Mouse (Mus musculus): Measurements from ENCODE around the gene Rxfp1.
A peak's percentile ranks its signal among the peaks of the same experiment; 100 is the strongest.
"Not testable (repeated sequence)": the region's sequence is repeated elsewhere in the genome, so short reads cannot be mapped to it uniquely, and the experiment has no call there.

Gene Rxfp1

DNA sequence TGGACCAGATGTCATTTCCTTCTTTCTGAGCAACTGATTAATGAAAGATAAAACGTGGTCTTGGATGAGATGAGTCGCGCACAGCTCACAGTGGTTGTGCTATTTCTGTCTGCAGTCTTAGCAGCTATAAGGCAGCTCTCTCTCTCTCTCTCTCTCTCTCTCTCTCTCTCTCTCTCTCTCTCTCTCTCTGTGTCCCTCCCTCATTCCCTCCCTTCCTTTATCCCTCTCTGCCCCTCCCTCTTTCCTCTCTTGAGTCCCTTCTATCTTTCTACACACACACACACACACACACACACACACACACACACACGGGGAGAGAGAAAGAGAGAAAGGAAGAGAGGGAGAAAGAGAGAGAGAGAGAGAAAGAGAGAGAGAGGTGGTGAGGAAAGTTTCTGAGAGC lies at the start of gene Rxfp1:
Gene Rxfp1, minus strand, starts transcription at position 101 of the 400 bp plus-strand sequence.
- no peak for DNase-seq

DNA sequence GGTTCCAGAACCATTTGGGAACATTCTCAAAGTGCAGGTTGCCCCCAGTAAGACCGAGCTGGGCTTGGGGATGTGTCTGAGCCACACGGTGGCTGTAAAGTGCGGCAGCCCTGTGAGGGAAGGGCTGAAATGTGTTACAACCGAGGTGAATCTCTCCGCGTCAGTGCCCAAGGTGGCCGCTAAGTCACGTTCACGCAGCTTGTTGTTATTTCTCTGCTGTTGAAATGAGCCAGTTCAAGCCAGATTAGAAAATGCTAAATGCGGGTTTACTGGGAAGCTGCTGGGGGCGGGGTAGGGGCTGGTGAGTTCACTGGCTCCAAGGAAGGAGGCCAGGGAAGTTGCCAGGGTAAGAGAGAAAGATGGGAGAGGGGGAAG lies 46.7 kb upstream of the Rxfp1 start:
- no peak for DNase-seq

DNA sequence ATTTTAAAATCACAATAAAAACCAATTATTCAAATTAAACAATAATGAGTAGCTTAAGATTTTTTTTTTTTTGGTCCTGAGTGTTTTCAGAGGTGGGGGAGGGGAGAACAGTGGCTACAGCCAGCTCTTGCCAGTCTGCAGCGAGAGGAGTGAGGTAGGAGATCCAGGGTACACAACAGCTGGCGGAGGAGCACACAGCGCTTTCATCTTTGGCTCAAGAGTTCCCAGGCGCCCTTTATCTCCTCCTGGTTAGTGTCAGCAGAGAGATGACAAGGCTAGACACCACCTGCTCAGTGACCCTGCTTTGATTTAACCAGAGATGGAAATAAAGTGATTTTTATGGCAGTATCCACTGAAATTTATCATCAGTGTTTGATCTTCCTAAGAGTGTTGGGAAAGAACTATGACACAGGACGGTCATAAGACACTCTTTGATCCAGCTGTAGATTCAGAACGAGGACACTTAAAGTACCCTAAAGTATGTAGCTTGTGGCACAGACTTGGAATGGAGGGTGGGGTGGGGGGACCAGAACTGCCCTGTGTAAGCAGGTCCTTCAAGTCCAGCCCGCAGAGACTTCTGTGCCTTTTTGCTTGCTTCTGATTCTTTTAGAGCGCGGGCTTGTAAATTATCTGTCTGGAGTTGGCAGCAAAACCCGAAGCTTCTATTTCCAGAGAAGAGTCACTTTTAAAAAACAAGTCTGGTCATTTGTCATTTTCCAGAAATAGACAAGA lies 46.1 kb upstream of the Rxfp1 start:
- no peak for DNase-seq

DNA sequence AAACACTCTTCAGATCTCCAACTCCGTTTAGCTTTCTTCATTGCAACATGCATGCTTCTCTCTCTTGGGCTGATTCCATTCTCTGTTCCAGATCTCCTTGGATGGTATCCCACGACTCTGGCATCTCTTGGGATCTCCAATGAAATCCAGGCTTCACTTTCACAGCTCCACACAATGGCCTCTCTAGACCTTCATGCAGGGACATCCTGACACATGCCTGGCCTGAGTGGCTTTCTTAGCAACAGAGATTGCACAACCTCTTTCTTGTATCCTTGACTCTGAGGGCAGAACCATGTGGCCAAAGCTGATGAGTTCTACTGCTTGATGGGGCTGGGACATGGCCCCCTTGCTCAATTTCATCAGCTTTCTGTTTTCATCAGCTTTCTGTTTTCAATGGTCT lies 35.0 kb upstream of the Rxfp1 start:
- no peak for DNase-seq

DNA sequence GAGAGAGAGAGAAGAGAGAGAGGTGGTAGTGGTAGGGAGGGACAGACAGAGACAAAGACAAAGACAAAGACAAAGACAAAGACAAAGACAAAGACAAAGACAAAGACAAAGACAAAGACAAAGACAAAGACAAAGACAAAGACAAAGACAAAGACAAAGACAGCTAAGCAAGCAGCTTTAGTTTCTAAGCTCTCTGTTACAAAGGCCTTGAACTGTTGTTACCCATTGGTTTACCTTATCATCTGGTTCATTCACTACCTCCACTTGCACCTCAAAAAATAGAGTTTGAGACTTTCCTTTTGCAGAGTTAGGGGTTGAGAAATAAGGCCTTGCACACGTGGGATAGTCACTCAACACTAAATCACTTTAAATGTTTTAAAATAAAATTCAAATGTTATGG lies 16.1 kb upstream of the Rxfp1 start:
- no peak for DNase-seq

DNA sequence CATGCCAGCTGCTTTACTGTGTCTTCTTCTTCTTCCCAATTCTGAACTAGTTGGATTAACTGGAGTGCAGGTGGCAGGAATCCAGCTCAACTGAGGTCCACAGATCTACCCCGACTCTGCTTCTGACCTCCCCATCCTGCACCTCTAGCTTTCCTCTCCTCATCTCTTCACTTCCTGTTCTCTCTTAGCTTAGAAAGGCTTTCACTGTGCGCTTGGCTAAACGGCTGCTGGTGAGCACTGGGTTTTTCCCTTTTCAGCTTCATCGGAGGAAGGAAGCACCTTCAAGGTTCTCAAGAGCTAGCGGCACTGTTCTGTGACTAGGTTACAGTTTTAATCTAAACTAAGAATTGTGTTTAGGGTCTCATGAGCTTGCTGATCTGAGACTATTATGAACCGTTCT lies 8.9 kb upstream of the Rxfp1 start:
- no peak for DNase-seq

DNA sequence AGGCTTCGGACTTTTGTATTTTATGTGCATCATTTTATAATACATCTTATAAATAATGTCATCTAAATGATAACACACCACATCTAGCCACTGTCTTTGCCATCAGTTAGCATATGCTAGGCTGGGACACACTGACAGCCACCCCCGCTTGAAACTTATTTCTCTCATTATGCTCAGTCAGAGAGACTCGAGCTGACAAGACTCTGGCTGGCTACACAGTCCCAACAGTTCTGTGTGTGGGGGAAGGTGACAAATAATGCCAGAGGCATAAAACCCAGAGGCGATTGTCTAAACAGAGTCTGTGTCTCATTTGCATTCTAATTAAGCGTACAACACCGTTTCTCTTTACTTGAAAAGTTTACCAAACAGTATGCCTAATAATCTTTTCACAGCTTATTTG lies 7.4 kb upstream of the Rxfp1 start:
- DNase-seq = no peak

DNA sequence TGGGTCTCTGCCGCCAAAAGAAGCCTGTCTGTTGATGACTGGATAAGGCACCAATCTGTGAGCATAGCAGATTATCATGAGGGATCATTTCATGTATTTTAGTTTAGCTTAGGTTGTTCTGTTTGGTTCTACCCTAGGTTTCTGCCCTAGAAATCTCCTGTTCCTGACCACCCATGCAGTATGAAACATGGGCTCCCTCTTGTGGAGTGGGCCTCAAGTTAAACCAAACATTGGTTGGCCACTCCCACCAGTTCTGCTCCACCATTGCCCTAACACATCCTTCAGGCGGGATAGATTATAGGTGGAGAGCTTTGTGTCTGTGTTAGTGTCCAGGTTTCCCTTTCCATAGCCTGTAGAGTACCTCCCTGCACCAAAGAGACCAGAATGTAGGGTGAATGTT lies 6.7 kb upstream of the Rxfp1 start:
- no peak for DNase-seq

DNA sequence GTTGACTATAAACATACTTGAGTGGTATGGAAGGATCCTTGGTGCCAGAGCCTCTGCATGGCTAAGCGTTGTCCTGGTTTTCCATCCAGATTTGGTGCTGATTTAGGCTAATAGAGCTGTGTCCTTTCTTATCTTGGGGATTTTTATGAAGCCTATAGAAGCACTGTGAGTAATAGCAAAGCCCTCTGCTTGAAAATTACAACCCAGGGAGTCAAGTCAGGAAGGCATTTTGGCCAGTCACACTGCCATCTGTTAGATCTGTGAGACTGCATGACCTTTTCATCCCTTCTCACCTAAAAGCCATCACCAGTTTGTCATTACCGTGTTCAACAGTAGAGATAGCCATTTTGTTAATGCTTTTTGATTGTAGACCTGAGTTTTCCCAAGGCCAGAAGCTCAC lies 2.7 kb upstream of the Rxfp1 start:
- DNase-seq = no peak

DNA sequence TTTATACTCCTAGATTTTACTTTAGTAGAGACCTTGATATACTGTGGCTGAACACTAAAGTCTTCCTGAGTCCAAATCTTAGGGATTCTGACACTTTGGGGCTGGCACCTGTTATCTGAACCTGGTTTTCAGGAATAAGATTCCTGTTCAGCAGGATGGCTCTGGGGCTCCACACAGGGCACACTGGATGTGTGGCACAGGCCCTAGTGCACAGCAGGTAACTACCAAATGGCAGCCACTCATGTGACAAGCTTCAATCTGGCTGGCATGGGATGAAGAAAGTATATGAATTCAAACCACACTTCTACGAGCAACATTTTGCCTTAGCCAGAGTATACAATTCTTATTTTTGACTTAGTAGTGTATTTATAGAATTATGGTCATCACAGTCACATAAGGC lies 771 bp upstream of the Rxfp1 start:
- no peak for DNase-seq

DNA sequence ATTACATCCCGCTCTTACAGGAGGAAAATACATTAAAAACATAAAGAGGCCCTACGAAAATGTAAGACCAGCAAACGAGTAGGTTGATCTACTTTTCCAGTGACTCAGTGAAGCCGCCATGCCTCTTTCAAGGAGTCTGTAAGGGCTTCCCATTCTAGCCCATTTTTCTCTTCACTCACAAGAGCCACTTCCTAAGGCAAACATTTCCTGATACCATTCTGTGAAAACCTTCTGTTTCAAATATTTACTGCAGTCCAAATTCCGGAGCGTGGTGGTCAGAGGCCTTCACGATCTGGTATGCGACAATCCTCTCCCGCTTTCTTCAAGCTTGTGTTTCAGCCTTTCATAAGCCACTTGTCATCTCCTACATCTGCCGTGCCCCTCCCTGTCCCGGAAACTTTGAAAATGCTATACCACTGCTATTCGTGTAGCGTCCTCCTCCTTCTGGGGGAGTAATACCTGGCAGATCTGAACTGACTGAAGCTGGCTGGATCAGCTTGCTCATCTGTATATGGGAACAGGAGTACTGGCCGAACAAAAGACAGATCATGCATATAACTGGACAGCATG lies 11.1 kb downstream of the Rxfp1 start:
- no peak for DNase-seq

DNA sequence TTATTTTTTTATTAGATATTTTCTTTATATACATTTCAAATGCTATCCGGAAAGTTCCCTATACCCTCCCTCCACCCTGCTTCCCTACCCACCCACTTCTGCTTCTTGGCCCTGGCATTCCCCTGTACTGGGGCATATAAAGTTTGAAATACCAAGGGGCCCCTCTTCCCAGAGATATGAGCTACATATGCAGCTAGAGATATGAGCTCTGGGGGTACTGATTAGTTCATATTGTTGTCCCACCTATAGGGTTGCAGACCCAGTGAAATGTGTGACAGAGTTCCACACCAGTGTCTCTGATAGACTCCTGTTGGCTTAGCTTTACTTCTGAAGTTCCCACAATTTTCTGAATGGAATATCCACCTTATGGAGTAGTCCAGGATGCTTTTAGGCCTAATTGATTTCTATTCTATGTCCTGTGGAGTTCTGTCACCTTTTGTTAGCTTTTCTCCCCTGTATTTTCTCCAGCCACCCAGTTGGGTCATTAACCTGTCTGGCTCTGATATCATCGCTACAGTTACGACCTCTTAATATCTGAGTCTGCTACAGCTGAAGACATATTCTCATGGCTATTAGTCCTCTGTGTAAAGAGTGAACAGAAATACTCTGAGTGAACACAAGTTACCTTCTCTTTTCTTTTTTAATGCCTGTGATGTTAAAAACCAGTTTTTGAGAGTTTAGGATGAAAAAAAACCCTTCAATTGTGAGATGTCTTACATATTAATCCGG lies 16.8 kb downstream of the Rxfp1 start:
- no peak for DNase-seq

DNA sequence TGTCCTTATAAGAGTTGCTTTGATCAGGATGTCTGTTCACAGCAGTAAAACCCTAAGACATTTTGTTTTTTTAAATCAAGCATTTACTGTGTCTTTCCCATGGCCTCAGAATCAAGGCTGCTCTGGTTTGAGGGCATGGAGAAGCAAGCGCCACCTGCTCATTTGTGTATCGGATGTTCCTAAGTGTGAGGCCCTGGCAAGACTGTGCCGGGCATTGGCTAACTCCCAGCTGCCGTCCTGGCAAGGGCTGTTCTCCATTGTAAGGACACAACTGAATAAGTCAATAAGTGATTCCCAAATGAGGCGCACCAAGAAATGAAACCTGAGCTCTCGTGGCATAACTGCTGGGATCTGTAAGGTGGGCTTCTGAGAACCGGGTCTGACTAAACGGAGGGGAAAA lies 31.2 kb downstream of the Rxfp1 start:
- DNase-seq = no peak

DNA sequence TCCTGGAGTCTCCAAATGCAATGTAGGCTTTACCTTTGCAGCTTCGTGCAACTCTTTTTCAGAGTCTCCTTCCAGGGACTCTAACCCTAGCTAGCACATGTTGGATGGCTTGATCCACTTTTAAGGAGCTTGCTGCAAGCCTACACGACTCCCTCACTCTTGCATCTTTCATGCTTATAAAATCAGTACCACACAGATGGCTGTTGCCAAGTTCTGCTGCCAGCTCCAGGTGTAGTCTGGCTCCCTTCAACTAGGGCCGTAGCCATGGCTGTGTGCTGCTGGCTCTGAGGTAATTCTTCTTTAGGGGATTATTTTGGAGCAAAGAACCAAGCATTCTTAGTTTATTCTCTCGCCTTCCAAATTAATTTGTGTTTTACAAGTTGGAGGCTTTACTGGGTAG lies 34.5 kb downstream of the Rxfp1 start:
- DNase-seq = peak; percentile 43

DNA sequence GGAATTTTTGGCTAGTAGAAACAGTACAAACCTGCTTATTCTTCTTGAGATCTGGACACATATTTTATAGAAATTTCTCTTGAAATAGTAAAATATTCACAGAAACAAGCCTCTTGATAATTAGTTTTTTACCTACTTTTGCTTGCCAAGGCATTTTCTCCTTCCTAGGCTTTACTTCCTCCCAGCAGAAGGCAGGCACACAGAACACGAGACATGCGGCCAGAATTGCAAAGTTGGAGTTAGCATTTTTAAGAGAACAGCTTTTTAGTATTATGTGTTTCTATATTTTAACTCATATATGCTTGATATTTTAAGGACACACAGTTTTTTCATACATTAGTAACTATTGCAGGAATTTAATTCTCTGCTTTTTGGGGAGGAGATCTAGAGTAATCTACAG lies 45.7 kb downstream of the Rxfp1 start:
- DNase-seq = no peak

DNA sequence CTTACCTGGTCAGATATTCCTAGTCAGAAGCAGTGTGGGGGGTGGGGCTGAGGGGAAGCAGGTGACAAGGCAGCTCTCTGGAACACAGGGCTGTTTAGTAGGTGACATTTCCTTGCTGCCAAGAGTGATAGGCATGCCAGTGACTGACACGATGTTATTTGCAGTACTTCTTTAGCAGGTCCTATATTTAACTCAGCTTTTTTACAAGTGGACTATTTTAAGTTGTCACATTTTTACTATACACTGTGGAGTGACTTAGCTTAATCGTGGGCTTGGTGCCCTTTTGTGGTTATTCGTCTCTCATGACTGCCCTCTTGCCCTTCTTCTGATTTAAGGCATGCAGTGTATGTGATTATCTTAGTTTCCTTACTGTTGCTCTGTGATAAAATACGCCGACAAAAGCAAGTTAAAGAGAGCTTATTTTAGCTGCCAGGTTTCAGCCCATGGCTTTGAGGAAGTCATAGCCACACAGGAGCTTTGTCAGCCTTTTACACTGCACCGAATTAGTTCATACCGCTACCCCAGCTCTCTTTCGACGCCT lies 47.5 kb downstream of the Rxfp1 start:
- DNase-seq = no peak

DNA sequence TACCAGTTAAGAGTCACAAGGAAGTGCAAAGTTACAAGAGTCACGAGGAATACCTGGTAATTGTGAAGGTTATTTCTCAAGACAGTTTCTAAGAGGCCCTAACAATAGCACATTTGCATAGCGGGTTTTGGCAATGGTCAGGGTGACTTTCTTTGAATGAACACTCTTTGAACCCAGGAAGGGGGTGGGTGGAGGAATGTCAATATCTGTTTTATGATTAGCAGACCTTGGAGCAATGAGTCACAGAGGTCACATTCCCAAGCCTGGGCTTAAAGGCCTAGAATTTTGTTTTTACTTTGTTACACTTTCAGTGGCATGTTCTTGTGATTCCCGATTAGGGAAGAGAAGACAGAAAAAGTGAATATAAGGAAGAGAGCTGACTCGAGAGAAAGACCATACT lies 49.6 kb downstream of the Rxfp1 start:
- DNase-seq = not testable (repeated sequence)

DNA sequence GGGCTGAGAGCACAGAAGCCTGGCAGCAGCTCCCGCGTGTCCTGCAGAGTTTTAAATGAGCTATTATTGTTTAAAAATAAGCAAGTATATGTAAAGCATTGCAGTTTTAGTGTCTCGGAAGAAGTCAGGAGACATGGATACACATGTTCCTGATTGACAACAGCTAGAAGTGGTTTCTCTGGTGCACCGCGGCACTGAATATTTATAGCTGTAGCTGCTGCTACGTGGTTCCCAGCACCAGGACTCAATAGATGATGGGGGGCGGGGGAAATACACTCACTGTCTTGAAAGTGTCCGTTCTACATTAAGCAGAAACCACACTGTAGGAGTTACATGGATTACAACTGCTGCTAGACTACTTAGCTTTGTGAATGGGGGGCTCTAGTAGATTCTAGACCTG lies 54.2 kb downstream of the Rxfp1 start:
- no peak for DNase-seq

DNA sequence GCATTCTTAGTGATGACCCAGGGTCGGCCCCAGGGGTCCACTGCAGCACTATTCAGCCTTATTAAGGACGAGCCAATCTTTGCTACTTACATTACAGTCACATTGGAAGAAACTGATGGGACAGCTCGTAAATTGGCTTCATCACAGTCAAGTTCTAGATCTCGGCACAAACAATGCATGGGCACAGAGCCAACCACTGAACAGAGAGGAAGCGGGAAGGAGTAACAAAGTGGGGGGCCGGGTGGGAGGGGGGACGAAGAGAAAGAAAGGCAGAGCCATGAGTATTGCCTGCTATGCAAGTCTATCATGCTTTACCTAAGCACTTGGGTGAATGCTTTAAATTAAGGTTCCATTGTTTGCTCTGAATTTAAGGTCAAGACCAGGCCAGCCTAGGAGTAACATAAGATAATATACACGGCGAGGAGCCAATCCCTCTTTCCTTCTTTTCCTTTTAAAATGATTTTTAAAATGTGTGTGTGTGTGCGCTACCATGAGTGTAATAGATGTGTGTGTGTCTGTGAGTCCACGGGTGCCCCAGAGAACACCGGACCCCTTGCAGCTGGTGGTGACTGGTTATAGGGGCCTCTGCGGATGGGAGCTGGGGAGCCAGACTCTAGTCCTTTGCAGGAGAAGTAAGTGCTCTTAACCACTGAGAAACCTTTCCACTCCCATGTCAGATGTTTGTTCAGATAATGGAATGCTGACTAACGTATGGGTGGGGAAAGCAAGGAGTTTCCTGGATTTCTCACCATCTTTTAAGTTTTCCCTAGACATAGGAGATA lies 55.1 kb downstream of the Rxfp1 start:
- DNase-seq = no peak

DNA sequence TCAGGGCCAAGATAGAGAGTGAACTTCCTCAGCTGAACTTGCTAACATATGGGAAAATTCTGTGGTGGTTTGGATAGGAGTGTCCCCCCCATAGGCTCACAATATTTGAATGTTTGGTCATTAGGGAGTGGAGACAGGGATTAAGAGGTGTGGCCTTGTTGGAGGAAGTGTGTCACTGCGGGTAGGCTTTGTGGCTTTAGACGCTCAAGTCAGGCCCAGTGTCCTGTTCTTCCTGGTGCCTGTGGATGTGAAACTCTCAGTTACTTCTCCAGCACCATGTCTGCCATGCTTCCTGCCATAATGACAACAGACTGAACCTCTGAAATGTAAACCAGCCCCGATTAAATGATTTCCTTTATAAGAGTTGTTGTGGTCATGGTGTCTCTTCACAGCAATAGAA lies 61.3 kb downstream of the Rxfp1 start:
- no peak for DNase-seq

DNA sequence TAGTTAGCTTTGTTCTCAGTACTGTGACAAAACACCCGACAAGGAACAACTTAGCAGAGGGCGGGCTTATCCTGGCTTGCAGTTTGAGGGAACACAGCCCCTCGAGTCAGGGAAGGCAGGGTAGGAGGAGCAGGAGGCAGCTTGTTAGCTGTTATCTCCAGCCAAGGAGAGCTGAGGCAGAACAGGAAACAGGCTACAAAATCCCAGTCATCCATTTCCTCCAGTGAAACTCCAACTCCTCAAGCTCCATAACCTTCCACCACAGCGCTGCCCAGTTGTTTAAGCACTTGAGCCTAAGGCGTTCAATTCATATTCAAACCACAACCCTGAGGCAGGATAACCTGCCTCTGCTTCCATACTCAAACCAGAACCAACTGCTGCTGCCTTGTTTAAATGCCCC lies 63.0 kb downstream of the Rxfp1 start:
- no peak for DNase-seq

DNA sequence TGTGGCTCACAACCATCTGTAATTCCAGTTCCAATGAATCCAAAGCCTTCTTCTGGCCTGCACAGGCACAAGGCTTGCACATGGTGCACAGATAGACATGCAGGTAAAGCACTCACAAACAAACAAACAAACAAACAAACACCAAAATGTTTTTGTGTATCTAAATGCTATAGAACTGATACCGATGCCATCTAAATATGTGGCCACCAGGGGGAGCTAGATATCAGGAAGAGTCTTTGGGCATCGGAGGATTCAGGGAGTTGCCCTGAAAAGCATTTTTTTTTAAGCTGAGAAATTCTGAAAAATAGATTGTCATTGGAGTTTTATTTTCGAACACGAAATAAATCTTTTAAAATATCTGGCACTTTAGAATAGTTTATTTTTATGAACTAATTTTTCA lies 64.6 kb downstream of the Rxfp1 start:
- peak; percentile 29 for DNase-seq

DNA sequence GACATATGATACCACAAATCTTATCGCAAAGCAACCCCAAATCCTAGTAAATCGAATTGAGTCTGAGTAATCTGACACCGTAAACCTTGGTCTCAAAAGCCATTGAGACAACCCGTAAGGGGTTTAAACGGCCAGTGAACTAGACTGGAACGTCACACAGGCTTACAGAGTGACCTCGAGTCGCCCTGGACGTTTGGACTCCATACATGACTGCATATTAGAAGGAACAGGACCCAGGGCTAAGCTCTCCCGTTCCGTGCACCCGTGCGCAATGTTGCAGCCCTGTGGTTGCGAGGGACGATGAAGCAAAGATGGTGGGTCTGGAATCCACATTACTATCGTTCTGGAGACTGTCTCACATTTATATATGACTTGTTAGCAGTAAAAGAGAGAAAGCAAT lies 65.5 kb downstream of the Rxfp1 start:
- no peak for DNase-seq

Data from right cerebral cortex, postnatal 25 days (tissue).